Comparison of ENCODE assay signal across 9 mouse cellular contexts in the genomic region with DNA sequence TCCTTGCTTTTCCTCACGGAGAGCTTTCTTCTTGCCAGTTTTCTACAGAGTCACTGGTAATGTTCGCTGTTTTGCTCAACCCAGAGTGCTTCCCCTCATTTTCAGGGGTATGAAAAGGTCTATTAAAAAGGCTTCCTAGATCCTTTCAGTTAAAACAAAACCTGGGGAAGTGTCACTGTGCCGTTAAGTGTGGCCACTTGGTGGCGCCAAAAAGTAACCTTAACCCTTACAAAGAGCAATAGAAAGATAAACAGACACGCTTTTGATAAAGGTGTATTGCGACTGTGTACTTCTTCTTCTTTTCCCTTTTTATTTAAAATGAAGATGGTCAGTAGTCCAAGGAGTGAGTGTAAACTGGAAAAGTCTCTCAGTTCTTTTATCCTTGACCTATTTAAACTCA.
A peak's percentile ranks its signal among the peaks of the same experiment; 100 is the strongest.
DNase-seq lines count a peak whose midpoint lies in the region; ATAC-seq and TF ChIP-seq lines count a peak whose summit lies in the region.
"Had no signal": no experiment of that assay in that cellular context is flagged by ENCODE, and none has a peak within 500 bp of the region (broad histone marks: within the 10 kb centered on the region; RNA-seq: fewer than 3 reads in every experiment).

No protein-coding gene starts in this region.

- no peaks in the 10 kb centered on the region for H3K9me3 ChIP-seq in kidney, embryonic 15.5 days (replicated peaks)
- no peaks in the 10 kb centered on the region for H3K9me3 ChIP-seq in hindbrain, embryonic 13.5 days
- H3K9me3 ChIP-seq in midbrain, embryonic 13.5 days: no peaks in the 10 kb centered on the region
- H3K9me3 ChIP-seq in stomach, postnatal 0 days (ENCODE audit: control insufficient read depth, low read length): no peaks in the 10 kb centered on the region
- H3K9me3 ChIP-seq: liver, embryonic 13.5 days had no signal

- no peak for TF ChIP-seq EP300 in stomach, postnatal 0 days (optimal IDR thresholded peaks at IDR 0.05)

- no peaks in the 10 kb centered on the region for H3K36me3 ChIP-seq in kidney, embryonic 15.5 days
- H3K36me3 ChIP-seq in hindbrain, embryonic 13.5 days: no peaks in the 10 kb centered on the region
- H3K36me3 ChIP-seq in midbrain, embryonic 13.5 days: no peaks in the 10 kb centered on the region
- H3K36me3 ChIP-seq in stomach, postnatal 0 days (ENCODE audit: control insufficient read depth, insufficient read depth, low read length): no peaks in the 10 kb centered on the region
- H3K36me3 ChIP-seq: liver, embryonic 13.5 days had no signal

- ATAC-seq in kidney, embryonic 15.5 days (replicated peaks; ENCODE audit: low FRiP score): no peak
- peak; percentile 59; the same call in 1 of the 2 replicates for ATAC-seq in hindbrain, embryonic 13.5 days (ENCODE audit: low FRiP score)
- peak; percentile 40 for ATAC-seq in midbrain, embryonic 13.5 days
- ATAC-seq in stomach, postnatal 0 days (ENCODE audit: low FRiP score, low TSS enrichment): no peak

- H3K4me3 ChIP-seq in kidney, embryonic 15.5 days (replicated peaks): no peak overlapping the region
- no peak overlapping the region for H3K4me3 ChIP-seq in hindbrain, embryonic 13.5 days
- H3K4me3 ChIP-seq in midbrain, embryonic 13.5 days (replicated peaks): no peak overlapping the region
- no peak overlapping the region for H3K4me3 ChIP-seq in stomach, postnatal 0 days (ENCODE audit: low read depth, low read length)
- H3K4me3 ChIP-seq: liver, embryonic 13.5 days had no signal

- H3K27me3 ChIP-seq in kidney, embryonic 15.5 days: no peaks in the 10 kb centered on the region
- no peaks in the 10 kb centered on the region for H3K27me3 ChIP-seq in hindbrain, embryonic 13.5 days
- no peaks in the 10 kb centered on the region for H3K27me3 ChIP-seq in midbrain, embryonic 13.5 days
- H3K27me3 ChIP-seq in stomach, postnatal 0 days (ENCODE audit: control insufficient read depth, insufficient read depth, low read length): no peaks in the 10 kb centered on the region
- H3K27me3 ChIP-seq: liver, embryonic 13.5 days had no signal

- H3K27ac ChIP-seq in kidney, embryonic 15.5 days: no peak overlapping the region
- no peak overlapping the region for H3K27ac ChIP-seq in hindbrain, embryonic 13.5 days
- H3K27ac ChIP-seq in midbrain, embryonic 13.5 days: no peak overlapping the region
- no peak overlapping the region for H3K27ac ChIP-seq in stomach, postnatal 0 days (replicated peaks)
- H3K27ac ChIP-seq: liver, embryonic 13.5 days had no signal

- DNase-seq in kidney, adult 18-20 months: peak; percentile 47
- DNase-seq in adrenal gland, postnatal 36 days: peak; percentile 60
- peak; percentile 44 for DNase-seq in fibroblast of lung, adult 2 months (ENCODE audit: low read depth)
- peak; percentile 32 for DNase-seq in left cerebral cortex, adult 11 months (ENCODE audit: low spot score)
- peak; percentile 66 for DNase-seq in stomach, postnatal 0 days (ENCODE audit: low spot score)
- DNase-seq: liver, embryonic 13.5 days had no signal

- H3K4me1 ChIP-seq in kidney, embryonic 15.5 days: no peaks in the 10 kb centered on the region
- H3K4me1 ChIP-seq in hindbrain, embryonic 13.5 days (replicated peaks): peaks cover 8% of the 10 kb centered on the region
- H3K4me1 ChIP-seq in midbrain, embryonic 13.5 days (replicated peaks): peaks cover 10% of the 10 kb centered on the region
- no peaks in the 10 kb centered on the region for H3K4me1 ChIP-seq in stomach, postnatal 0 days (replicated peaks; ENCODE audit: control insufficient read depth, insufficient read depth)
- H3K4me1 ChIP-seq: liver, embryonic 13.5 days had no signal

- WGBS in kidney, embryonic 15.5 days: 20% methylated on average over 6 of the region's 6 CpGs
- 17% methylated on average over 6 of the region's 6 CpGs for whole genome bisulfite sequencing in hindbrain, embryonic 13.5 days
- 13% methylated on average over 6 of the region's 6 CpGs for WGBS in midbrain, embryonic 13.5 days
- WGBS in stomach, postnatal 0 days: 7% methylated on average over 6 of the region's 6 CpGs

- peak; percentile 85 for TF ChIP-seq CTCF in stomach, postnatal 0 days (IDR thresholded peaks at IDR 0.05; ENCODE audit: low read depth)

- no peak overlapping the region for H3K9ac ChIP-seq in kidney, embryonic 15.5 days
- no peak overlapping the region for H3K9ac ChIP-seq in hindbrain, embryonic 13.5 days
- H3K9ac ChIP-seq in midbrain, embryonic 13.5 days (replicated peaks): no peak overlapping the region
- H3K9ac ChIP-seq in stomach, postnatal 0 days (ENCODE audit: low read length): no peak overlapping the region
- H3K9ac ChIP-seq: liver, embryonic 13.5 days had no signal

- no peak overlapping the region for H3K4me2 ChIP-seq in kidney, embryonic 15.5 days
- H3K4me2 ChIP-seq in hindbrain, embryonic 13.5 days: no peak overlapping the region
- no peak overlapping the region for H3K4me2 ChIP-seq in midbrain, embryonic 13.5 days (replicated peaks)
- no peak overlapping the region for H3K4me2 ChIP-seq in stomach, postnatal 0 days (replicated peaks; ENCODE audit: low read depth)
- H3K4me2 ChIP-seq: liver, embryonic 13.5 days had no signal

Comparison
In these comparisons a context has a peak if more than half of its experiments do, and no peak if none do; other contexts are left out.
1. ATAC-seq: peak in hindbrain, embryonic 13.5 days (single experiment) and midbrain, embryonic 13.5 days (single experiment); none in kidney, embryonic 15.5 days (single experiment) and stomach, postnatal 0 days (single experiment).
2. Peak in every context shown above with its lines, with median percentiles within 50 percentile points of each other: DNase-seq.